Mouse (Mus musculus) limb, embryonic 15.5 days (tissue): ENCODE measurements at regions not wholly inside any gene's neighbourhood (a gene's known extent, or its start where the extent isn't known, plus 50 kb on each side); places are given as distances from the start of the nearest gene placed in this dataset.

Experiments used
- ATAC-seq: fragments of 200-750 bp; cut with Nextera tagmentation; 2 replicates; pipeline ENCODE4 v1.8.0; 2017; ENCODE audit warnings: low read depth, moderate TSS enrichment; ENCODE audit not compliant: insufficient number of reproducible peaks, low FRiP score, low TSS enrichment
- H3K27ac ChIP-seq: fragments of 300-500 bp; sonication (generic); 2 replicates; pipeline ENCODE4 v1.5.1; 2015; ENCODE audit warnings: moderate library complexity, mild to moderate bottlenecking, inconsistent platforms
- H3K27me3 ChIP-seq: fragments of 300-500 bp; sonication (generic); 2 replicates; pipeline ENCODE4 v1.6.1; 2015; ENCODE audit warnings: inconsistent platforms
- H3K36me3 ChIP-seq: fragments of 300-500 bp; sonication (generic); 2 replicates; pipeline ENCODE4 v1.6.1; 2015; ENCODE audit warnings: inconsistent platforms
- H3K4me1 ChIP-seq: fragments of 300-500 bp; sonication (generic); 2 replicates; pipeline ENCODE4 v1.6.1; 2015; ENCODE audit warnings: inconsistent platforms
- H3K4me2 ChIP-seq: fragments of 300-500 bp; sonication (generic); 2 replicates; pipeline ENCODE4 v1.6.1; 2015; ENCODE audit warnings: mild to moderate bottlenecking, inconsistent platforms
- H3K4me3 ChIP-seq: fragments of 300-500 bp; sonication (generic); 2 replicates; pipeline ENCODE4 v1.5.1; 2015; ENCODE audit warnings: mild to moderate bottlenecking, inconsistent platforms
- H3K9ac ChIP-seq: fragments of 300-500 bp; sonication (generic); 2 replicates; pipeline ENCODE4 v1.6.1; 2015; ENCODE audit warnings: inconsistent platforms
- H3K9me3 ChIP-seq: fragments of 300-500 bp; sonication (generic); 2 replicates; pipeline ENCODE4 v1.6.1; 2016; ENCODE audit warnings: inconsistent platforms
- WGBS: fragments of 180-500 bp; shearing (Covaris S2); methylation state at CpG from one replicate; pipeline ENCODE4 v1.1.7; 2015; 5-methylcytosine and 5-hydroxymethylcytosine counted together

- WGBS = 61% methylated on average over 3 of the region's 3 CpGs
- ATAC-seq = no peak
- Histone ChIP-seq H3K4me2 (no peak overlapping the region), H3K9ac (no peak overlapping the region), H3K27me3 (no peaks in the 10 kb centered on the region), H3K36me3 (no peaks in the 10 kb centered on the region), H3K27ac (no peak overlapping the region), H3K4me3 (no peak overlapping the region), H3K4me1 (no peaks in the 10 kb centered on the region), H3K9me3 (no peaks in the 10 kb centered on the region)
Observed at GRCm38 (mm10) chr12:118649323-118649973, 196.7 kb upstream of the Sp8 start.

DNA sequence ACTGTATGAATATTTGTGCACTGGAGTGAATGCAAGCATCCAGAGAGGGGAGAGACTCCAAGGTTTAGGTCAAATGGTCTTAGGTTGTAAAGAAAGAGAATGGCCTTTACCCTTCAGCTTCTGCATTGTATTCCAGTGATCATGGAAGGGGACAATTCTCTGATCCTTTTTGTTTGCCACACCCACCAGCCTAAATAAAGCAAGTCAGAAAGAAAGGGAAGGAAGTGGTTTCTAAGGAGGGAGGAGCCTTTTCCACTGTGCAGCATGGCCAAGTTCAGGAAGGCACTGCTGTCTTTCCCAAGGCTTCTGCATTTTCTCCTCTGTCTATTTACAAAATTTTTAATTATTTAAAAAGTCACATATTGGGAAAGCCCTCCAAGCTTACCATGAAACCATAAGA is 197.5 kb upstream of the Sp8 start:
- Histone ChIP-seq H3K9me3 (no peaks in the 10 kb centered on the region), H3K9ac (no peak overlapping the region), H3K4me1 (no peaks in the 10 kb centered on the region), H3K4me3 (no peak overlapping the region), H3K27me3 (no peaks in the 10 kb centered on the region), H3K36me3 (no peaks in the 10 kb centered on the region), H3K4me2 (no peak overlapping the region), H3K27ac (no peak overlapping the region)
- ATAC-seq = no peak

DNA sequence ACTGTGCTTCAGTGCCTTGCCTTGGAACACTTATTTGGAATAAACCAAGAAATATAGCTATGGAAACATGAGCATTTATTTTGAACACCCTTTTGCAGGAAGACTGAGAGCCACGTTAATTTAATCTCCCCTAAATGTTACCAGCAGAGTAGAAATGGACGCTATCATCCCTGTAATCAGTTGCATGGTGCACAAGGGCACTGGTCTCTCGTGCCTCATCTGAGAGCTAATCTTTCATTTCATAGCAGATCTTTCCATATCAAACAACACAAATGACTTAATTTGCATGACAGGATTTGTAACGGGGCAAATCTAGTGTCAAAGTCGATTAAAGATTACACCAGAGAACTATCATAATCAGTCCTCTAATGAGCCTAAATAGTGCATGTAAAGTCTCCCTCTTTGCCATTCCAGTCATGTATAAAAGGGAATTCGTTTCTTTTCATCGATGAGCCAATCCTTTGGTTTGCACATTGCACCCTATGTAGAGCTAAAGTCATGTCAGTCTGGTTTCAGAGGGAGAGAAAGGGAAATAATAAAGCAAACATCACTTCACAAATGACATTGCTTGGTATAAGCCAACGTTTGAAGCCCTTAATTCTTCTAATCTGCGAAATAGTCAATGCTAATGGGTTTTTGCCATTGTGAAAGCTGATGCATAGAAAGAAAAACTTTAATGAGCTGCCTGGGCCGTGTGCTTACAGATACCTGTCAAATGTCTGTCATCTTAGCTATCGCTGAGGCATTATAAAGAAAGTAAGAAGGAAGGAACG is 198.7 kb upstream of the Sp8 start:
- Histone ChIP-seq H3K9me3 (no peaks in the 10 kb centered on the region), H3K4me2 (no peak overlapping the region), H3K27me3 (no peaks in the 10 kb centered on the region), H3K4me1 (no peaks in the 10 kb centered on the region), H3K27ac (no peak overlapping the region), H3K36me3 (no peaks in the 10 kb centered on the region), H3K4me3 (no peak overlapping the region), H3K9ac (no peak overlapping the region)
- 77% methylated on average over 12 of the region's 12 CpGs for WGBS
- no peak for ATAC-seq

DNA sequence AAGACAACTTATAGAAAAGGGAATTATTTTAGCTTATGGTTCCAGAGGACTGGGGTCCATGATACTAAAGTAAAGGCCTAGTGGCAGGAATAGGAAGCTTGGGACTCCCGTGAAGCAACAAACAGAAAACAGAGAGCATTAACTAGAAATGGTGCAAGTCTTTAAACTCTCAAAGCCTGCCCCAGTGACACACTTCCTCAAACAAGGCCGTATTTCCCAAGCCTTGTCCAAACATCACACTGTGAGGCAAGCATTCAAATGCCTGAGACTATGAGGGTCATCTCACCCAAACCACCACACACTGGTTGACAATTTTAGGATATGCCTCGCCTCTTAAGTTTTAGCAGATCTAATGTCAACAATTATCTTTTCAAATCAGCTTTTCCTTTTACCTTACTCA is 205.2 kb upstream of the Sp8 start:
- no peaks in the 10 kb centered on the region for H3K36me3 ChIP-seq
- no peaks in the 10 kb centered on the region for H3K27me3 ChIP-seq
- no peaks in the 10 kb centered on the region for H3K9me3 ChIP-seq
- no peak overlapping the region for H3K4me3 ChIP-seq
- no peak overlapping the region for H3K9ac ChIP-seq
- H3K4me1 ChIP-seq = no peaks in the 10 kb centered on the region
- 78% methylated on average over 3 of the region's 3 CpGs for WGBS
- no peak for ATAC-seq
- H3K4me2 ChIP-seq = no peak overlapping the region
- no peak overlapping the region for H3K27ac ChIP-seq

DNA sequence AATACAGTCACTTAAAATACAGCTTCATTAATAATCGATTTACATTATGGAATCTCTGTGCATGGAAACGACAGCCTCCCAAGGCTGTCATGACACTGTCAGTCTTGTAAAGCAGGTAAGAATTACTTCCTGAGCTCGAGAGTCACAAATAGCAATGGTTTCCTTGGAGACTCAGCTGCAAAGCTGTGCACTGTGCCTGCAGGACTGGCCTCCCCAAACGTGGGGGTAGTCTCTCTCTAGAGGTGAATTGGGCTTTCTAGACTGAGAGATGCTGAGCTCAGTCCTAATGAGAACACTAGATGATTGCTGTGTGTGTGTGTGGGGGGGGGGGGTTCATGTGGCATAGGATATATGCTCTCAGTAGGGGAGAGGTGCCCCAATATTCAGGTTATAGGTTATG is 208.9 kb upstream of the Sp8 start:
- Histone ChIP-seq H3K4me2 (no peak overlapping the region), H3K27me3 (no peaks in the 10 kb centered on the region), H3K4me1 (no peaks in the 10 kb centered on the region), H3K36me3 (no peaks in the 10 kb centered on the region), H3K4me3 (no peak overlapping the region), H3K27ac (no peak overlapping the region), H3K9me3 (no peaks in the 10 kb centered on the region), H3K9ac (no peak overlapping the region)
- ATAC-seq = no peak
- 45% methylated on average over 4 of the region's 4 CpGs for WGBS

GRCm38 (mm10) chr12:118635456-118635855 is 210.7 kb upstream of the Sp8 start:
- Histone ChIP-seq H3K27me3 (no peaks in the 10 kb centered on the region), H3K36me3 (no peaks in the 10 kb centered on the region), H3K27ac (no peak overlapping the region), H3K9me3 (no peaks in the 10 kb centered on the region), H3K4me1 (no peaks in the 10 kb centered on the region), H3K9ac (no peak overlapping the region), H3K4me3 (no peak overlapping the region), H3K4me2 (no peak overlapping the region)
- WGBS = 53% methylated on average over 1 of the region's 1 CpGs
- no peak for ATAC-seq

DNA sequence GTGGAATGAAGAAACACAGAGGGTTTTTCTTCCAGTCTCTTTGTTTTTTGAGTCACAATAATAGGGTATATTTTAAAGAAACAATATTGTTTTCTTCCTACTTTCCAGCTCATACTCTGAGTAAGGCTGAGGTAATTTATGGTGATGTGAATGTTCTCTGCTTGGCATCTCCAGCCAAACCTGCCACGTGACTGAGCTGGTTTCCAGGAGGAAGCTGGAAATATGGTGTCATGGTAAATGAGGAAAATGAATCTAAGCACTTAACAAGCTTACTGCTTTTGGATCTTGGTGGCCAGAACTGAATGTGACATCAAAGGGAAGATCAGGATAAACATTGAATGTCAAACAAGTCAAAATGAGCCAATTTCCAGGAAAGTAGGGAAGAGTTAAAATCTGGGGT is 215.8 kb upstream of the Sp8 start:
- Histone ChIP-seq H3K27ac (no peak overlapping the region), H3K36me3 (no peaks in the 10 kb centered on the region), H3K4me3 (no peak overlapping the region), H3K27me3 (no peaks in the 10 kb centered on the region), H3K4me1 (no peaks in the 10 kb centered on the region), H3K9ac (no peak overlapping the region), H3K4me2 (no peak overlapping the region), H3K9me3 (no peaks in the 10 kb centered on the region)
- no peak for ATAC-seq
- WGBS = 39% methylated on average over 1 of the region's 1 CpGs

DNA sequence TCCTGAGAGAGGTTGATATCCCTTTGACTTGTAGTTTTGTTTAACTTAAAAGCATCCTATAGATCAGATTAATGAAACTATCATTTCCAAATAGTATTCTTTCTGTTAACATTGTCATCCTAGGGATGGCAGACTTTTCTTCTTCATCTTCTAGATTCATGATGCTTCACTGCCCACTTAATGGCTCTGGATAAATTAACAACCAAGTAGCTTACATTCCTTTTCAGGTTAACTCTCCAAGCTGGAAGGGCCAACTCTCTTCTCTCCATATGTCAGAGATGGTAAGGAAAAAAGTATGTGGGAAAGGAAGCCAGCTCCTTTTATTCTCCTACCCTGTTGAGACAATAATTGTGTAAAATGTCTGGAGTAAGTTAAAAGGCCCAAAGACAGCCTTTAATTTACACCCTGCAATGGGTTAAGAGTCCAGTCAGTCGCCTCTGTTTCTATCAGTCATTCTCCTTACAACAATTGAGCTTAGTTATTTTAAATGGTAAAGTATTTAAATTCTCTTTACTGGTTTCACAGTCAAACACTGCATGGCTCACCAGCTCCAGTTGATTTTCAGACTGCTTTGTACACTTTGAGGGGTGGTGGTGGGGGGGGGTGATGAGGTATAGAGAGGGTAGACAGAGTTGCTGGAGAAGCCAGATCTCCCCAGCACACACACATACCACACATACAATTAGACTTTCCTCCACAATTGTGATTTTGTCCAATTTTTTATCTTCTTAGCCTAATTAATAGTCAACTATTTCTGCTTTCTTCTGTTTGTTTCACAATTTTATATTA is 224.2 kb upstream of the Sp8 start:
- H3K4me2 ChIP-seq = no peak overlapping the region
- no peaks in the 10 kb centered on the region for H3K27me3 ChIP-seq
- H3K9me3 ChIP-seq = no peaks in the 10 kb centered on the region
- ATAC-seq = no peak
- 56% methylated on average over 1 of the region's 1 CpGs for WGBS
- H3K4me1 ChIP-seq = no peaks in the 10 kb centered on the region
- no peak overlapping the region for H3K9ac ChIP-seq
- no peak overlapping the region for H3K4me3 ChIP-seq
- H3K27ac ChIP-seq = no peak overlapping the region
- no peaks in the 10 kb centered on the region for H3K36me3 ChIP-seq

GRCm38 (mm10) chr12:118620847-118621636 is 225.1 kb upstream of the Sp8 start:
- H3K36me3 ChIP-seq = no peaks in the 10 kb centered on the region
- H3K4me1 ChIP-seq = no peaks in the 10 kb centered on the region
- no peaks in the 10 kb centered on the region for H3K9me3 ChIP-seq
- H3K27ac ChIP-seq = no peak overlapping the region
- no peaks in the 10 kb centered on the region for H3K27me3 ChIP-seq
- no peak overlapping the region for H3K4me2 ChIP-seq
- no peak overlapping the region for H3K4me3 ChIP-seq
- WGBS = 40% methylated on average over 5 of the region's 5 CpGs
- H3K9ac ChIP-seq = no peak overlapping the region
- ATAC-seq = no peak

DNA sequence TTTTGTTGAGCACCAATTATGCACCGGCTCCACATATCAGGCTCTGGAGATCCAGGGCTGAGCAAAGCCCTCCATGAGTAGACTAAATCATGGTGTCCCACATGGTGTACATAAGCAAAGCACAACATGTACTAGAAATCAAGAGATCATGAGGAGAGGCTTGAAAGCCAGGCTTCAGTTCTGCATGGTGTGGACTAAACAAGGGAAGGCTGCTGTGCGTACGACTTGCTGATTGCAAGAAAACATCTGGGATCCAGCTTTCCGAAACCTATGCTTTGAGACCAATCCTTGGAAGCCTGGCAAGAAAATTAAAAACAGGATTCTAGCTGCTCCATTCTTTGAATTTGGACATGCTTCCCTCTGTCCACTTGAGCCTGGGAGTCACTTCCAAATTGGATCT is 249.1 kb upstream of the Sp8 start:
- no peak overlapping the region for H3K27ac ChIP-seq
- H3K4me2 ChIP-seq = no peak overlapping the region
- no peaks in the 10 kb centered on the region for H3K4me1 ChIP-seq
- no peak overlapping the region for H3K4me3 ChIP-seq
- WGBS = 50% methylated on average over 4 of the region's 4 CpGs
- ATAC-seq = no peak
- no peaks in the 10 kb centered on the region for H3K27me3 ChIP-seq
- H3K9me3 ChIP-seq = no peaks in the 10 kb centered on the region
- no peak overlapping the region for H3K9ac ChIP-seq
- H3K36me3 ChIP-seq = no peaks in the 10 kb centered on the region

- no peaks in the 10 kb centered on the region for H3K27me3 ChIP-seq
- H3K4me2 ChIP-seq = no peak overlapping the region
- WGBS = 53% methylated on average over 18 of the region's 18 CpGs
- ATAC-seq = no peak
- H3K9me3 ChIP-seq = no peaks in the 10 kb centered on the region
- no peak overlapping the region for H3K9ac ChIP-seq
- no peaks in the 10 kb centered on the region for H3K36me3 ChIP-seq
- no peak overlapping the region for H3K27ac ChIP-seq
- no peaks in the 10 kb centered on the region for H3K4me1 ChIP-seq
- no peak overlapping the region for H3K4me3 ChIP-seq
Observed at GRCm38 (mm10) chr12:118594781-118595574, 251.2 kb upstream of the Sp8 start.
